Mouse (Mus musculus): ENCODE data around the gene Fam234b. TPM values are rescaled to one million over a fixed set of nuclear protein-coding genes. Genes with fewer than 3 reads are reported as not detected.

The Fam234b gene
- total and polyA plus RNA-seq, 3 experiments = 7.5 to 37.3 (median 18.3) TPM

DNA sequence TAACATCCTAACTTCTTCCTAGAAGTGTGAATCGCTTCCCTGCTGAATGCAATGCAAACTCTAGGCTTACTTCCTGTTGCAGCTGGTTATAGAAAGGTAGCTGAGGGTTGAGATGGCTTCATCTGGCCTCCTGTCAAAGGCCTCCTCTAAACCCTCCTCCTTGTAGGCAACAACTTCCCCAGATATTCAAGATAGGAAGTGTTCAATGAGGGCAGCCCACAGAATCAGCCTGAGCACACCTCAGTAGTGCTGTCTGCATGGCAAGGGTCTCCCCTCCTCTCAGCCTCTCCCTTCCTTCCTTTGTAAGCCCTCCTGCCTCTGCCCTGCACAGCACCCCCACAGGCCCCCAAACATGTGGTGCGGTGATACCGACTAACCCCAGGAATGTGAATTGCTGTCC, 38.0 kb downstream of the Fam234b start:
- TF ChIP-seq POLR2AphosphoS5 (IDR thresholded peaks at IDR 0.05; ENCODE audit: insufficient replicate concordance, low read depth, low read length) = no peak
- Histone ChIP-seq H3K4me3 (ENCODE audit: low read depth, low read length) (no peak overlapping the region), H3K36me3 (replicated peaks) (peaks cover 68% of the 10 kb centered on the region), H3K9me3 (replicated peaks) (peaks cover 43% of the 10 kb centered on the region), H3K4me1 (ENCODE audit: insufficient read depth, low read depth, low read length) (no peaks in the 10 kb centered on the region), H3K27me3 (ENCODE audit: insufficient read depth, low read length) (no peaks in the 10 kb centered on the region)
- no peak for DNase-seq (ENCODE audit: low spot score)
- ATAC-seq (ENCODE audit: extremely low read depth, insufficient number of reproducible peaks, low FRiP score, poor library complexity, severe bottlenecking) = no peak

DNA sequence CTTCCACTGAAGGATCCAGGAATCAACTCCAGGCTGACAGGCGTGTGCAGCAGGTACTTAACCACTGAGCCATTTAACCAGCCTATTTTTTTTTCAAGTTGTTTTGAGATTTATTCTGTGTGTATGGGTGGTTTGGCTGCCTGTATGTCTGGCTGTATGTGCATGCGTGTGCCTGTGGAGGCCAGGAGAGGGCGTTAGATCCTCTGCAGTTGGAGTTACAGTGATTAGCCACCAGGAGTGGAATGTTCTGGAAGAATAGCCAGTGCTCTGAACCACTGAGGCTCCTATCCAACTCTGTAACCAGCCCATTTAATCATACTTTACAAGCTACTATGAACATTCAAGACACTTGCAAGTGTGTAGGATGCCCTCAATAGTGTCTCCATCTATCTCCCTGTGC, 38.8 kb downstream of the Fam234b start:
- Histone ChIP-seq H3K4me3 (ENCODE audit: low read depth, low read length) (no peak overlapping the region), H3K4me1 (ENCODE audit: insufficient read depth, low read depth, low read length) (no peaks in the 10 kb centered on the region), H3K9me3 (replicated peaks) (peaks cover 46% of the 10 kb centered on the region), H3K36me3 (replicated peaks) (peaks cover 62% of the 10 kb centered on the region), H3K27me3 (ENCODE audit: insufficient read depth, low read length) (no peaks in the 10 kb centered on the region)
- DNase-seq (ENCODE audit: low spot score) = no peak
- no peak for ATAC-seq (ENCODE audit: extremely low read depth, insufficient number of reproducible peaks, low FRiP score, poor library complexity, severe bottlenecking)
- no peak for TF ChIP-seq POLR2AphosphoS5 (IDR thresholded peaks at IDR 0.05; ENCODE audit: insufficient replicate concordance, low read depth, low read length)
- no peak for TF ChIP-seq GATA2 (IDR thresholded peaks at IDR 0.05; ENCODE audit: borderline replicate concordance, low read depth, low read length)
- no peak for TF ChIP-seq CTCF (IDR thresholded peaks at IDR 0.05; ENCODE audit: low read depth, low read length)
- no peak for TF ChIP-seq TAL1 (conservative IDR thresholded peaks at IDR 0.05; ENCODE audit: low read depth, low read length)
- no peak for TF ChIP-seq GATA1 (IDR thresholded peaks at IDR 0.05; ENCODE audit: borderline replicate concordance, low read length)

DNA sequence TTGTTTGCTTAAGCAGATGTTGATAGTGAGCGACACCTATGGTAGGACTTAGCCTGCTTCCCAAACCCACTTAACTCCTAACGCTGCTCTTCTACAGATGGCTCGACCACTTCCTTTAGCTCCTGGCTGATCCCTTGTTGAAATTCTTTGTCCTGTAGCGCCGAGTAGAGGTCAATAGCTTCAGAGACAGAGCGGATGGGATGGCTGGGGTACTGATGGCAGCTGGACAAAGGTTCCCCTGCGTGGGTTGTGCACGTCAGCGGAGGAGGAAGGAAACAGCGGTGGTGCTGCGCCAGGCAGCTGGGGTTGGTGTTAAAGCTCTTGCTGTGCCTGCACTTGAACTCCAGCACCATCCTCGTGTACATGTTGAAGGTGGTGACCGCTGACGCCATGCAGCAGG, 39.5 kb downstream of the Fam234b start:
- ATAC-seq (ENCODE audit: extremely low read depth, insufficient number of reproducible peaks, low FRiP score, poor library complexity, severe bottlenecking) (no peak), DNase-seq (ENCODE audit: low spot score) (no peak)
- H3K4me1 ChIP-seq (ENCODE audit: insufficient read depth, low read depth, low read length) = no peaks in the 10 kb centered on the region
- H3K36me3 ChIP-seq (replicated peaks) = peaks cover 55% of the 10 kb centered on the region
- no peaks in the 10 kb centered on the region for H3K27me3 ChIP-seq (ENCODE audit: insufficient read depth, low read length)
- no peak overlapping the region for H3K4me3 ChIP-seq (ENCODE audit: low read depth, low read length)
- TF ChIP-seq CTCF (IDR thresholded peaks at IDR 0.05; ENCODE audit: low read depth, low read length) = no peak
- no peak for TF ChIP-seq TAL1 (conservative IDR thresholded peaks at IDR 0.05; ENCODE audit: low read depth, low read length)
- TF ChIP-seq GATA2 (IDR thresholded peaks at IDR 0.05; ENCODE audit: borderline replicate concordance, low read depth, low read length) = no peak
- no peak for TF ChIP-seq GATA1 (IDR thresholded peaks at IDR 0.05; ENCODE audit: borderline replicate concordance, low read length)
- no peak for TF ChIP-seq POLR2AphosphoS5 (IDR thresholded peaks at IDR 0.05; ENCODE audit: insufficient replicate concordance, low read depth, low read length)
- H3K9me3 ChIP-seq (replicated peaks) = peaks cover 42% of the 10 kb centered on the region

DNA sequence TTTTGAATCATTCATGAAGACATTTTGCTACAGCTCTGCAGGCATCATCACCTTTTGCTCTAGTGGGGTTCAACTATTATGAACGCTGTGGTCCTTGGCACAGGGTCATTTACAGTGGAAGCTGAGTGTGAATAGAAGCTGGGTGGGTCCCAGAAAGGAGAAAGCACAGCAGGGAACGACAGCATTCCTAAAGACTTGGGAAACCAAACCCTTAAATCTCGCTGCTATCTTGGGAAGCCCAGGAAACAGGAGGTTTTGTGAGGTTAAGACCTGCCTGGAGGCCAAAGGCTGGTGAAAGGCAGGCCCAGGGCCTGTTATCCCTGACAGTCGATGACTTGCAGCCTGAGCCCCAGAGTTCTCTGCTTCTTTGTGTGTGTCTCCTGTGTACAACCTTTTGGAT, 40.4 kb downstream of the Fam234b start:
- TF ChIP-seq POLR2AphosphoS5 (IDR thresholded peaks at IDR 0.05; ENCODE audit: insufficient replicate concordance, low read depth, low read length) (no peak), CTCF (IDR thresholded peaks at IDR 0.05; ENCODE audit: low read depth, low read length) (no peak), GATA2 (IDR thresholded peaks at IDR 0.05; ENCODE audit: borderline replicate concordance, low read depth, low read length) (no peak), TAL1 (conservative IDR thresholded peaks at IDR 0.05; ENCODE audit: low read depth, low read length) (no peak), GATA1 (IDR thresholded peaks at IDR 0.05; ENCODE audit: borderline replicate concordance, low read length) (no peak)
- ATAC-seq (ENCODE audit: extremely low read depth, insufficient number of reproducible peaks, low FRiP score, poor library complexity, severe bottlenecking) = no peak
- peaks cover 46% of the 10 kb centered on the region for H3K36me3 ChIP-seq (replicated peaks)
- H3K27me3 ChIP-seq (ENCODE audit: insufficient read depth, low read length) = no peaks in the 10 kb centered on the region
- peaks cover 37% of the 10 kb centered on the region for H3K9me3 ChIP-seq (replicated peaks)
- no peak for DNase-seq (ENCODE audit: low spot score)
- no peaks in the 10 kb centered on the region for H3K4me1 ChIP-seq (ENCODE audit: insufficient read depth, low read depth, low read length)
- no peak overlapping the region for H3K4me3 ChIP-seq (ENCODE audit: low read depth, low read length)

GRCm38 (mm10) chr6:135240361-135240760, 42.6 kb downstream of the Fam234b start:
- H3K4me1 ChIP-seq (ENCODE audit: insufficient read depth, low read depth, low read length) = no peaks in the 10 kb centered on the region
- H3K9me3 ChIP-seq (replicated peaks) = peaks cover 41% of the 10 kb centered on the region
- no peak overlapping the region for H3K4me3 ChIP-seq (ENCODE audit: low read depth, low read length)
- H3K27me3 ChIP-seq (ENCODE audit: insufficient read depth, low read length) = peaks cover 7% of the 10 kb centered on the region; the same call in 1 of the 2 replicates
- no peak for TF ChIP-seq GATA2 (IDR thresholded peaks at IDR 0.05; ENCODE audit: borderline replicate concordance, low read depth, low read length)
- TF ChIP-seq TAL1 (conservative IDR thresholded peaks at IDR 0.05; ENCODE audit: low read depth, low read length) = no peak
- TF ChIP-seq POLR2AphosphoS5 (IDR thresholded peaks at IDR 0.05; ENCODE audit: insufficient replicate concordance, low read depth, low read length) = no peak
- TF ChIP-seq CTCF (IDR thresholded peaks at IDR 0.05; ENCODE audit: low read depth, low read length) = no peak
- TF ChIP-seq GATA1 (IDR thresholded peaks at IDR 0.05; ENCODE audit: borderline replicate concordance, low read length) = no peak
- DNase-seq (ENCODE audit: low spot score) (no peak), ATAC-seq (ENCODE audit: extremely low read depth, insufficient number of reproducible peaks, low FRiP score, poor library complexity, severe bottlenecking) (no peak)
- peaks cover 27% of the 10 kb centered on the region for H3K36me3 ChIP-seq (replicated peaks)

DNA sequence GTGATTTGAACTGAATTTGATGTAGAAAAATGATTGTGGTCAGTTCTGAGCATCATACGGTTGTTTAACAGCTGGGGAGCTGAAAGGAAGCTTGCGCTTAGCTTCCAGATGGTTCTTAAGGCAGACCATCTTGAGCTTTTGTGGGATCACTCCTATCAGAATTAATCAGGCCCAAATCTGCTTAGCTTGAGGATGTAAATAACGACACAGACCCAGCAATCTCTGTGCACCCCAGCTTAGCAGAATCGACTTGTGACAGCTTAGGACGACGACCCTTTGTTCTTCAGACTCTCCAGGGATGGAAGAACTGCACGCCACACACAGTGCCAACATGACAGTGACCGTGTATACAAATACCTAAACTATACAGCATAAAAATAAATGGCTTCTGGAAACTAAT, 47.8 kb downstream of the Fam234b start:
- DNase-seq (ENCODE audit: low spot score) = no peak
- Histone ChIP-seq H3K36me3 (replicated peaks) (no peaks in the 10 kb centered on the region), H3K9me3 (replicated peaks) (peaks cover 20% of the 10 kb centered on the region), H3K4me1 (ENCODE audit: insufficient read depth, low read depth, low read length) (no peaks in the 10 kb centered on the region), H3K27me3 (ENCODE audit: insufficient read depth, low read length) (peaks cover 10% of the 10 kb centered on the region; the same call in 1 of the 2 replicates), H3K4me3 (ENCODE audit: low read depth, low read length) (no peak overlapping the region)
- no peak for ATAC-seq (ENCODE audit: extremely low read depth, insufficient number of reproducible peaks, low FRiP score, poor library complexity, severe bottlenecking)
- no peak for TF ChIP-seq TAL1 (conservative IDR thresholded peaks at IDR 0.05; ENCODE audit: low read depth, low read length)
- TF ChIP-seq GATA1 (IDR thresholded peaks at IDR 0.05; ENCODE audit: borderline replicate concordance, low read length) = no peak
- TF ChIP-seq GATA2 (IDR thresholded peaks at IDR 0.05; ENCODE audit: borderline replicate concordance, low read depth, low read length) = no peak
- no peak for TF ChIP-seq CTCF (IDR thresholded peaks at IDR 0.05; ENCODE audit: low read depth, low read length)
- TF ChIP-seq POLR2AphosphoS5 (IDR thresholded peaks at IDR 0.05; ENCODE audit: insufficient replicate concordance, low read depth, low read length) = no peak

DNA sequence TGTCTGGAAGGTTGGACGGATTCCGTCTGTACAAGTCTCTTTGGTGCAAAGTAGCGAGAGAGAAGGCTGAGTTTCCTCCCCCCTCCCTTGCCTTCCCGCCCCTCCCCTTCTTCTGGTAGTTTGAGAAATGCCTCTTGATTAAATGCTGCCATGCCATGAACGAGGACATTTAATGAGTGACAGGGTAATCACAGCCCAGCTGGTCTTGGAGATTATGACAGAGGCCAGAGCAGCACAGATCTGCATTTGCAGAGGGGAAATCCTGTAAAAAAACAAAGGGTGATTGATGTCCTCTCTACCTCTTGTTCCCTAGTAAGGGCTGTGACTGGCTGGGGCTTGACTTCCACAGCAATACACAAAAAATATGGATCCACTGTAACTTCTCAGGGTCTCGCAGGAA, 50.1 kb downstream of the Fam234b start:
- Histone ChIP-seq H3K9me3 (replicated peaks) (peaks cover 20% of the 10 kb centered on the region), H3K27me3 (ENCODE audit: insufficient read depth, low read length) (peaks cover 10% of the 10 kb centered on the region; the same call in 1 of the 2 replicates), H3K4me3 (ENCODE audit: low read depth, low read length) (no peak overlapping the region), H3K36me3 (replicated peaks) (no peaks in the 10 kb centered on the region), H3K4me1 (ENCODE audit: insufficient read depth, low read depth, low read length) (no peaks in the 10 kb centered on the region)
- no peak for DNase-seq (ENCODE audit: low spot score)
- TF ChIP-seq POLR2AphosphoS5 (IDR thresholded peaks at IDR 0.05; ENCODE audit: insufficient replicate concordance, low read depth, low read length) (no peak), GATA1 (IDR thresholded peaks at IDR 0.05; ENCODE audit: borderline replicate concordance, low read length) (no peak), CTCF (IDR thresholded peaks at IDR 0.05; ENCODE audit: low read depth, low read length) (no peak), GATA2 (IDR thresholded peaks at IDR 0.05; ENCODE audit: borderline replicate concordance, low read depth, low read length) (no peak), TAL1 (conservative IDR thresholded peaks at IDR 0.05; ENCODE audit: low read depth, low read length) (no peak)
- no peak for ATAC-seq (ENCODE audit: extremely low read depth, insufficient number of reproducible peaks, low FRiP score, poor library complexity, severe bottlenecking)

All from G1E (cell line).